Mouse (Mus musculus): ENCODE measurements around the gene Cpxm2.

DNA sequence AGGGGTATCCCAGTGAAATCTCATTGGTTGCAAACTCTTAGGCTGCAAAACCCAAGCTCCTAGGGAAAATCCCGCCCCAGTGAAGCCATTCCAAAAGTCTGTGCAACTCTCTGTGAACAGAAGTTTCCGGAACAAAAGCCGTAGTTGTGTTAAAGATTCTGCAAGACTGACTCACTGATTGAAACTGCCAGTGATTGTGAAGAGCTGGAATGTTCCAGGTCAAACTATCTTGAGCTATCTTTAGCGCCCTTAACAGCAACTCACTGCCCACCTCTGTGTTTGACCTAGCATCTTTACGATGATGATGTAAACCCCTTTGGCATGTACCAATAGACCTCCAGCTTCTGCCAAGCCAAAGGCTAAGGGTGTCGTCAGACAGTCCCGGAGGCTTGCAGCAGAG is 31.3 kb downstream of the Cpxm2 start:
- TF ChIP-seq CTCF (conservative IDR thresholded peaks at IDR 0.05; ENCODE audit: low read length) (no peak), POU5F1 (IDR thresholded peaks at IDR 0.05; ENCODE audit: borderline replicate concordance, low read length) (no peak), NANOG (IDR thresholded peaks at IDR 0.05; ENCODE audit: borderline replicate concordance, low read length) (no peak)

All from E14TG2a.4 (cell line).